Comparison of ENCODE assay signal across 8 mouse cellular contexts in the genomic region with DNA sequence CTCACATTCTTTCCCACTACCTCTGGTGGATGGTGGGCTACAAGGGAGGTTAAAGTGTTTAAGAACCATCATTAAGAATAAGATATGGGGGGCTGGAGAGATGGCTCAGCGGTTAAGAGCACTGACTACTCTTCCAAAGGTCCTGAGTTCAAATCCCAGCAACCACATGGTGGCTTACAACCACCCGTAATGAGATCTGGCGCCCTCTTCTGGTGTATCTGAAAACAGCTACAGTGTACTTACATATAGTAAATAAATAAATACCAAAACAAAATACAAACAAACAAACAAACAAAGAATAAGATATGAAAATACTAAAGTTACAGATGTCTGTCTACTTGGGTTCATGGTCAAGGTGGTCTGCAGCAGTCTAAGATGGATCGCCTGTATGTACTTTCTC. TPM values are rescaled to one million over a fixed set of nuclear protein-coding genes. Genes with fewer than 3 reads are reported as not detected.
A peak's percentile ranks its signal among the peaks of the same experiment; 100 is the strongest.
DNase-seq lines count a peak whose midpoint lies in the region; ATAC-seq and TF ChIP-seq lines count a peak whose summit lies in the region.
"Not testable (repeated sequence)": the region's sequence is repeated elsewhere in the genome, so short reads cannot be mapped to it uniquely, and the experiment has no call there.

No protein-coding gene starts in this region.

- H3K9me3 ChIP-seq in liver, embryonic 14.5 days (ENCODE audit: control insufficient read depth, low read length); midbrain, embryonic 11.5 days (ENCODE audit: control insufficient read depth, low read length); stomach, postnatal 0 days (ENCODE audit: control insufficient read depth, low read length): not testable (repeated sequence)

- TF ChIP-seq POLR2A in olfactory bulb, adult 2 months (IDR thresholded peaks at IDR 0.05; ENCODE audit: insufficient read depth, low read depth, low read length): not testable (repeated sequence)

- not testable (repeated sequence) for TF ChIP-seq EP300 in liver, embryonic 14.5 days (IDR thresholded peaks at IDR 0.05; ENCODE audit: low read depth); stomach, postnatal 0 days (optimal IDR thresholded peaks at IDR 0.05)

- not testable (repeated sequence) for H3K4me3 ChIP-seq in gastrocnemius, adult 2 months; layer of hippocampus, adult 2 months; liver, embryonic 14.5 days (ENCODE audit: insufficient read depth in 1 of 2, low read depth in 2 of 2, low read length in 2 of 2); midbrain, embryonic 11.5 days (ENCODE audit: low read depth, low read length); olfactory bulb, adult 2 months (ENCODE audit: insufficient read depth, low read depth, low read length); stomach, postnatal 0 days (ENCODE audit: low read depth, low read length)

- not testable (repeated sequence) for H3K27me3 ChIP-seq in liver, embryonic 14.5 days (ENCODE audit: control insufficient read depth, insufficient read depth, low read length); midbrain, embryonic 11.5 days (ENCODE audit: control insufficient read depth, insufficient read depth, low read length); stomach, postnatal 0 days (ENCODE audit: control insufficient read depth, insufficient read depth, low read length)

- peak; percentile 52 to 59 for DNase-seq in B cell, adult 2 months
- DNase-seq in gastrocnemius, adult 2 months; layer of hippocampus, adult 2 months (ENCODE audit: low spot score in 2 of 2); liver, embryonic 14.5 days (ENCODE audit: low read depth in 3 of 3, low spot score in 3 of 3); stomach, postnatal 0 days (ENCODE audit: low spot score): not testable (repeated sequence)
- peak; percentile 44 for DNase-seq in midbrain, embryonic 11.5 days (ENCODE audit: low spot score, missing footprints)
- DNase-seq in thymus, postnatal 4 days: peak; percentile 51

- WGBS in liver, embryonic 14.5 days (ENCODE audit: insufficient replicate concordance): 66% methylated on average over 4 of the region's 4 CpGs
- 87% methylated on average over 4 of the region's 4 CpGs for WGBS in midbrain, embryonic 11.5 days
- 90% methylated on average over 4 of the region's 4 CpGs for WGBS in olfactory bulb, adult 2 months
- WGBS in stomach, postnatal 0 days: 84% methylated on average over 4 of the region's 4 CpGs

- ATAC-seq in liver, embryonic 14.5 days (ENCODE audit: insufficient read depth); midbrain, embryonic 11.5 days (ENCODE audit: low FRiP score); stomach, postnatal 0 days (ENCODE audit: low FRiP score, low TSS enrichment): not testable (repeated sequence)

- H3K36me3 ChIP-seq in liver, embryonic 14.5 days (replicated peaks; ENCODE audit: control insufficient read depth, insufficient read depth, low read depth); midbrain, embryonic 11.5 days (ENCODE audit: control insufficient read depth, insufficient read depth, low read length); stomach, postnatal 0 days (ENCODE audit: control insufficient read depth, insufficient read depth, low read length): not testable (repeated sequence)

- H3K9ac ChIP-seq in liver, embryonic 14.5 days (replicated peaks); midbrain, embryonic 11.5 days (ENCODE audit: low read length); stomach, postnatal 0 days (ENCODE audit: low read length): not testable (repeated sequence)

- TF ChIP-seq CTCF in gastrocnemius, adult 2 months (IDR thresholded peaks at IDR 0.05): peak; percentile 14; the same call in 1 of the 2 replicates
- TF ChIP-seq CTCF in layer of hippocampus, adult 2 months (conservative IDR thresholded peaks at IDR 0.05): peak; percentile 62
- peak; percentile 23; the same call in 1 of the 2 replicates for TF ChIP-seq CTCF in liver, embryonic 14.5 days (IDR thresholded peaks at IDR 0.05; ENCODE audit: low read depth)
- not testable (repeated sequence) for TF ChIP-seq CTCF in olfactory bulb, adult 2 months (IDR thresholded peaks at IDR 0.05; ENCODE audit: insufficient read depth, low read depth, low read length)
- 0 out of 2 replicates have a peak, but pooled peaks have one; percentile 5 for TF ChIP-seq CTCF in stomach, postnatal 0 days (IDR thresholded peaks at IDR 0.05; ENCODE audit: low read depth)

- not testable (repeated sequence) for H3K27ac ChIP-seq in gastrocnemius, adult 2 months; liver, embryonic 14.5 days; midbrain, embryonic 11.5 days (ENCODE audit: low read depth, low read length); stomach, postnatal 0 days (replicated peaks)
- peak overlapping the region; percentile 85; the same call in 1 of the 2 replicates for H3K27ac ChIP-seq in layer of hippocampus, adult 2 months
- H3K27ac ChIP-seq in olfactory bulb, adult 2 months (ENCODE audit: insufficient read depth, low read depth, low read length): 0 out of 2 replicates have a peak overlapping the region, but pooled peaks have one; percentile 74

- not testable (repeated sequence) for H3K4me1 ChIP-seq in liver, embryonic 14.5 days (replicated peaks; ENCODE audit: control insufficient read depth in 2 of 2, insufficient read depth in 2 of 2, low read length in 1 of 2); stomach, postnatal 0 days (replicated peaks; ENCODE audit: control insufficient read depth, insufficient read depth)
- peaks cover 12% of the 10 kb centered on the region for H3K4me1 ChIP-seq in midbrain, embryonic 11.5 days (ENCODE audit: control insufficient read depth, insufficient read depth, low read length)
- H3K4me1 ChIP-seq in olfactory bulb, adult 2 months (ENCODE audit: control insufficient read depth, insufficient read depth, low read length): peaks cover 64% of the 10 kb centered on the region

- intact Hi-C loops in gastrocnemius, adult 2 months (cut with DNase I): not testable (repeated sequence)

- H3K4me2 ChIP-seq in liver, embryonic 14.5 days (ENCODE audit: low read depth); midbrain, embryonic 11.5 days; stomach, postnatal 0 days (replicated peaks; ENCODE audit: low read depth): not testable (repeated sequence)

RNA-seq across cellular contexts. Expression of a gene that starts 31.6 kb away (rescaled TPM):
- total RNA-seq in gastrocnemius, adult 2 months (2021): 1 to 10 TPM in 1 of 2 experiments, under 1 TPM in 1; 0.95 to 1.4 TPM
- total RNA-seq in layer of hippocampus, adult 2 months (2021): 1 to 10 TPM; 4.7 to 6.0 TPM
- 11.6 and 12.4 TPM in 2 replicates for polyA plus RNA-seq in liver, embryonic 14.5 days (2012; rRNA removed)
- polyA plus RNA-seq in liver, embryonic 14.5 days (2014; fragmentation: Nextera tagmentation; extraction: Ambion mirVana): 11.2 and 13.7 TPM in 2 replicates
- 48.5 and 48.8 TPM in 2 replicates for polyA plus RNA-seq in midbrain, embryonic 11.5 days (2014; fragmentation: Nextera tagmentation; extraction: Ambion mirVana)
- polyA plus RNA-seq in olfactory bulb, adult 2 months (2012; ENCODE audit: insufficient read depth, insufficient read length, low replicate concordance, missing spikeins): not detected in 2 replicates
- 61.1 and 61.3 TPM in 2 replicates for polyA plus RNA-seq in stomach, postnatal 0 days (2015; fragmentation: Nextera tagmentation; extraction: Ambion mirVana)

RNA-seq across cellular contexts. Expression of a gene that starts 58.4 kb away (rescaled TPM):
- 10 to 100 TPM; 10.4 to 11.4 TPM for total RNA-seq in gastrocnemius, adult 2 months (2021)
- total RNA-seq in layer of hippocampus, adult 2 months (2021): 10 to 100 TPM; 17.2 to 19.3 TPM
- 4.4 and 4.6 TPM in 2 replicates for polyA plus RNA-seq in liver, embryonic 14.5 days (2012; rRNA removed)
- 3.2 and 3.9 TPM in 2 replicates for polyA plus RNA-seq in liver, embryonic 14.5 days (2014; fragmentation: Nextera tagmentation; extraction: Ambion mirVana)
- 16.1 and 18.3 TPM in 2 replicates for polyA plus RNA-seq in midbrain, embryonic 11.5 days (2014; fragmentation: Nextera tagmentation; extraction: Ambion mirVana)
- not detected in 2 replicates for polyA plus RNA-seq in olfactory bulb, adult 2 months (2012; ENCODE audit: insufficient read depth, insufficient read length, low replicate concordance, missing spikeins)
- 5.6 and 6.5 TPM in 2 replicates for polyA plus RNA-seq in stomach, postnatal 0 days (2015; fragmentation: Nextera tagmentation; extraction: Ambion mirVana)

Comparison
In these comparisons a context has a peak if more than half of its experiments do, and no peak if none do; other contexts are left out.
1. RNA of a gene that starts 31.6 kb away (polyA plus RNA-seq): 61.1 to 61.3 TPM in stomach, postnatal 0 days, 48.5 to 48.8 TPM in midbrain, embryonic 11.5 days and 11.2 to 13.7 TPM in liver, embryonic 14.5 days; not detected in olfactory bulb, adult 2 months; every median in the first group is over 10 times any median in the second.